Mouse (Mus musculus) kidney, postnatal 0 days (tissue): Measurements from ENCODE around the gene Rabepk. TPM values are rescaled to one million over a fixed set of nuclear protein-coding genes. Genes with fewer than 3 reads are reported as not detected.
"Not testable (repeated sequence)": the region's sequence is repeated elsewhere in the genome, so short reads cannot be mapped to it uniquely, and the experiment has no call there.

ENCODE experiments used
- ATAC-seq: fragments of 200-750 bp; cut with Nextera tagmentation; replicated peaks from 2 replicates; pipeline ENCODE4 v1.8.0; 2017; ENCODE audit warnings: low read depth, moderate number of reproducible peaks, moderate TSS enrichment, moderate library complexity; ENCODE audit not compliant: low FRiP score
- DNase-seq: peaks from one replicate; pipeline ENCODE4 v3.0.0-alpha.2; 2016; ENCODE audit warnings: low spot score
- H3K27ac ChIP-seq: fragments of 300-500 bp; sonication (generic); 2 replicates; pipeline ENCODE4 v1.5.1; 2014; ENCODE audit warnings: mild to moderate bottlenecking
- H3K27me3 ChIP-seq: fragments of 300-500 bp; sonication (generic); 2 replicates; pipeline ENCODE4 v1.6.1; 2014; ENCODE audit warnings: low read length, mixed read lengths; ENCODE audit not compliant: insufficient read depth
- H3K36me3 ChIP-seq: fragments of 300-500 bp; sonication (generic); 2 replicates; pipeline ENCODE4 v1.6.1; 2014; ENCODE audit warnings: low read length, mixed read lengths; ENCODE audit not compliant: insufficient read depth
- H3K4me1 ChIP-seq: fragments of 300-500 bp; sonication (generic); replicated peaks from 2 replicates; pipeline ENCODE4 v1.6.1; 2014; ENCODE audit warnings: antibody characterized with exemption, low read length, mixed read lengths; ENCODE audit not compliant: insufficient read depth
- H3K4me2 ChIP-seq: fragments of 300-500 bp; sonication (generic); 2 replicates; pipeline ENCODE4 v1.6.1; 2014; ENCODE audit warnings: mild to moderate bottlenecking, low read length, moderate library complexity, mixed read lengths
- H3K4me3 ChIP-seq: fragments of 300-500 bp; sonication (generic); replicated peaks from 2 replicates; pipeline ENCODE4 v1.5.1; 2014; ENCODE audit warnings: low read depth, low read length
- H3K9ac ChIP-seq: fragments of 300-500 bp; sonication (generic); 2 replicates; pipeline ENCODE4 v1.6.1; 2014; ENCODE audit warnings: low read depth, low read length
- H3K9me3 ChIP-seq: fragments of 300-500 bp; sonication (generic); replicated peaks from 2 replicates; pipeline ENCODE4 v1.6.1; 2016; ENCODE audit warnings: low read length, inconsistent platforms, mixed read lengths
- CTCF ChIP-seq: IDR thresholded peaks from 2 replicates; pipeline ENCODE4 v1.5.1; 2016; ENCODE audit warnings: antibody characterized with exemption, low read depth, mild to moderate bottlenecking, moderate library complexity
- WGBS: fragments of 180-500 bp; shearing (Covaris S2); extraction: QIAGEN DNeasy Blood & Tissue Kit; methylation state at CpG from one replicate; pipeline ENCODE4 v1.1.7; 2014; 5-methylcytosine and 5-hydroxymethylcytosine counted together
- polyA plus RNA-seq: library from polyadenylated mRNA; unstranded; fragments of >200 nt; fragmentation: Nextera tagmentation; extraction: Ambion mirVana; gene quantifications from 2 replicates; pipeline ENCODE4 v1.2.1, GENCODE M21; 2015

Rabepk gene
- polyA plus RNA-seq, 1 experiment from 2014 or later = 33.3 TPM

DNA sequence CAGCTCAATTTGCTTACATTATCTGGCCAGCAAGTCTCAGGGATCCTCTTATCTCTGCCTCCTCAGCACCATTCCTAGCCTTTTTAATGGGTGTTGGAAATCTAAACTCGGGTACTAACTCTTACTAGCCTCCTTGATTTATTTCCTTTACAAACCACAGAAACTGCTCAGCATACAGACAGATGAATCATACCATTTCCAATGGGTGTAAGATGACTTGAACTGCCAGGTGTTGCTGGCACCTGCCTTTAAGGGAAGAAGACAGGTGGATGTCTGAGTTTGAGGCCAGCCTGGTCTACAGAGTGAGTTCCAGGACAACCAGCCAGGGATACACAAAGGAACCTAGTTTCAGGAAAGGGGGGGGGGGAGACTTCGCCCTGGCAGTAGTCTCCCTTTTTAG lies 8.3 kb upstream of the Rabepk start:
- peaks cover 27% of the 10 kb centered on the region for H3K36me3 ChIP-seq
- DNase-seq (no peak), ATAC-seq (no peak)
- H3K27me3 ChIP-seq = no peaks in the 10 kb centered on the region
- H3K4me1 ChIP-seq = peaks cover 3% of the 10 kb centered on the region; the same call in 1 of the 2 replicates
- H3K4me3 ChIP-seq = no peak overlapping the region
- TF ChIP-seq CTCF = no peak
- no peak overlapping the region for H3K4me2 ChIP-seq
- no peaks in the 10 kb centered on the region for H3K9me3 ChIP-seq
- no peak overlapping the region for H3K27ac ChIP-seq
- no peak overlapping the region for H3K9ac ChIP-seq
- 65% methylated on average over 2 of the region's 2 CpGs for WGBS

DNA sequence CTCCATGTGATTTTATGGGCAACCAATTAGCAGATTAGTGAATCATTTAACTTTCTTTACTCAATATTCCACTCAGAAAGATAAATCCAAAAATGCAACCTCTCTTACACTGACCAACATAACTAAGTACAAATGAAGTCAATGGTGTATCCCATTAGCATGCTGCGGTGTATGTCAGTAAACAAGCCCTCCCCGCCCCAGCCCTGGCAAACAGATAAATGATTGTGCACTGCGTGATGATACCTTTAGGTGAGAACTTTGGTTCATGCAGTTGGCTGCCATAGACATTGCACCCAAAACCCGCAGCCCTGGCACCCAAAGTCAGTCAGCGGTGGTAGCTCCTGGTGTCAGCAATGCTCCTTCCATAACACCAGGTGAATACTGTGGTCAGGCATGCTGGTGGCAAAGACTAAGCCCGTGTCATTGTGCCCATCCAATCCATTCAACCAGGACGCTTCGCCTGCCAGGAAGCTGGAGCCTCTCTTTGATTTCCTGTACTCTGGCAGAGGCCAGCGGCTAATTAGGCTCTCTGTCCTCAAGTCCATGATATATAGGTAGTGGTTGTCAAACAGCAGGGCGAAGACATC lies 5.7 kb upstream of the Rabepk start:
- Histone ChIP-seq H3K27ac (no peak overlapping the region), H3K9me3 (no peaks in the 10 kb centered on the region), H3K4me1 (peaks cover 4% of the 10 kb centered on the region; the same call in 1 of the 2 replicates), H3K4me3 (no peak overlapping the region), H3K27me3 (no peaks in the 10 kb centered on the region), H3K36me3 (peaks cover 10% of the 10 kb centered on the region; the same call in 1 of the 2 replicates), H3K4me2 (no peak overlapping the region), H3K9ac (no peak overlapping the region)
- ATAC-seq (no peak), DNase-seq (no peak)
- no peak for TF ChIP-seq CTCF
- 76% methylated on average over 10 of the region's 10 CpGs for WGBS

- DNase-seq (no peak), ATAC-seq (no peak)
- Histone ChIP-seq H3K4me1 (peaks cover 7% of the 10 kb centered on the region; the same call in 1 of the 2 replicates), H3K36me3 (peaks cover 10% of the 10 kb centered on the region; the same call in 1 of the 2 replicates), H3K27me3 (no peaks in the 10 kb centered on the region), H3K4me3 (no peak overlapping the region), H3K9me3 (no peaks in the 10 kb centered on the region), H3K27ac (no peak overlapping the region), H3K9ac (no peak overlapping the region), H3K4me2 (no peak overlapping the region)
- WGBS = 44% methylated on average over 1 of the region's 1 CpGs
- no peak for TF ChIP-seq CTCF
Measured at GRCm38 (mm10) chr2:34804815-34805214, 5.1 kb upstream of the Rabepk start.

DNA sequence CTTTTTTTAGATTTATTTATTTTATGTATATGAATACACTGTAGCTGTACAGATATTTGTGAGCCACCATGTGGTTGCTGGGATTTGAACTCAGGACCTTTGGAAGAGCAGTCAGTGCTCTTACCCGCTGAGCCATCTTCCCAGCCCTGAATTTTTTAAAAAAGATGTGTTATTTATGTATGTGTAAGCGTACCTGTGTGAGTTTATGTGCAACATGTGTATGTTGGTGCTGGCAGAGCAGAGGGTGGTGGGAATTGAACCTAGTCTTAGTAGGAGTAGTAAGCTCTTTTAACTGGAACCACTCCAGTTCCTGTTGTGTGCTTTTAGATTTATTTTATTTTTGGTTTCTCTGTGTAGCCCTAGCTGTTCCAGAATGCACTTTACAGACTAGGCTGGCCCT lies 4.5 kb upstream of the Rabepk start:
- no peak overlapping the region for H3K9ac ChIP-seq
- WGBS = 96% methylated on average over 2 of the region's 2 CpGs
- H3K36me3 ChIP-seq = peaks cover 10% of the 10 kb centered on the region; the same call in 1 of the 2 replicates
- TF ChIP-seq CTCF = no peak
- peaks cover 7% of the 10 kb centered on the region; the same call in 1 of the 2 replicates for H3K4me1 ChIP-seq
- no peaks in the 10 kb centered on the region for H3K9me3 ChIP-seq
- H3K27me3 ChIP-seq = no peaks in the 10 kb centered on the region
- ATAC-seq (no peak), DNase-seq (no peak)
- H3K4me2 ChIP-seq = no peak overlapping the region
- H3K4me3 ChIP-seq = no peak overlapping the region
- H3K27ac ChIP-seq = no peak overlapping the region

DNA sequence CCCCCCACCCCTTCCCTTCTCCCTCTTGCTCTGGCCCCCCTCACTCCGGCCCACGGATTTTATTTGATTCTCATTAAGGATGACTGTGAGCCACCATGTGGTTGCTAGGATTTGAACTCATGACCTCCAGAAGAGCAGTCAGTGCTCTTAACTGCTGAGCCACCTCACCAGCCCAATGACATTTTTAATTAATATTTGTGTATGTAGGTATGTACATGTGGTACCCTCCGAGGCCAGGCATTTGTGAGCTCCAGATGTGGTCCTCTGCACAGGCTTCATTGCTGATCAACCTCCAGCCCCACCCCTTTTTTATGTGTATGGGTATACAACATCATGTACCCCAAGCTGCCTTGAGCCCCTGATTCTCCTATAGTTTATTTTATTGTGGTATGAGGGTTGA lies 4.0 kb upstream of the Rabepk start:
- Histone ChIP-seq H3K4me1 (peaks cover 7% of the 10 kb centered on the region; the same call in 1 of the 2 replicates), H3K9me3 (no peaks in the 10 kb centered on the region), H3K9ac (no peak overlapping the region), H3K4me3 (no peak overlapping the region), H3K27me3 (no peaks in the 10 kb centered on the region), H3K36me3 (peaks cover 10% of the 10 kb centered on the region; the same call in 1 of the 2 replicates), H3K4me2 (peak overlapping the region; percentile 40; the same call in 1 of the 2 replicates), H3K27ac (no peak overlapping the region)
- DNase-seq (no peak), ATAC-seq (no peak)
- TF ChIP-seq CTCF = no peak
- WGBS = 66% methylated on average over 3 of the region's 3 CpGs

DNA sequence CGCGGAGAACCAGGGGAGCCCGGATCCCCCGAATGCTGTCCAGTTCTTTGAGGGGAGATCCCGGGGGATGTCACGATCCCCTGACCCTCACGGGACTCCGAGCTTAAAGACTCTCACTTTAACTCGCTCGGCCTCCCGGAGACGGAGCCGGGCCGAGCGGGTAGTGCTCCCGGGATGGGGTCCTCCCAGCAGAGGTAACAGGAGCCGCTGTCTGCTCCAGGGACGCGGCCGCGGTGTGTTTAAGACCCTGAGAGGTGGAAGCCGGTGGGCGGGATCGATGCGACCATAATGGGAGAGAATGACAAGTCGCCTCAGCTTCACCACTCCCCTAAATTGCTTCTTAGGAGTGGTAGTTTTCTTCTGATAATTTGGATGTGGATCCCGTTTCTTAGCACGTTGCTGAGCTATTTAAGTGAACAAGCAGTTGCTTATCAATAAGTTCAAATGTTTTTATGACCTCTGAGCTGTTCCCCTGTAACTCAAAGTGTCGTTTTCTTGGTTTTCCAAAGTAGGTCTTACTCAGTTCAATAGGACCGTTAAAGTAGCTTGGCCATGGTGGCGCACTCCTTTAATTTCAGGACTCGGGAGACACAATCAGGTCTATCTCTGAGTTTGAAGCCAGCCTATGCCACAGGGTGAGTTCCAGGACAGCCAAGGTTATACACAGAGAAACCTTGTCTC lies 3.0 kb upstream of the Rabepk start:
- H3K9ac ChIP-seq = peak overlapping the region; percentile 83
- not testable (repeated sequence) for H3K36me3 ChIP-seq, H3K4me1 ChIP-seq, H3K9me3 ChIP-seq, H3K27me3 ChIP-seq
- peak overlapping the region; percentile 66 for H3K4me3 ChIP-seq
- peak overlapping the region; percentile 63 for H3K4me2 ChIP-seq
- ATAC-seq (peak; percentile 55), DNase-seq (peak; percentile 38)
- H3K27ac ChIP-seq = peak overlapping the region; percentile 94
- WGBS = 0% methylated on average over 21 of the region's 32 CpGs
